Mouse (Mus musculus) spleen, postnatal 10 days (tissue): ENCODE results near the gene Slc4a5.
A peak's percentile ranks its signal among the peaks of the same experiment; 100 is the strongest.
"Not testable (repeated sequence)": the region's sequence is repeated elsewhere in the genome, so short reads cannot be mapped to it uniquely, and the experiment has no call there.

Experiments used
- DNase-seq, 2 experiments: peaks; one replicate each; pipeline ENCODE4 v3.0.0; 2021 to 2022; ENCODE audit warnings: low spot score in 2 of 2

Slc4a5 gene

DNA sequence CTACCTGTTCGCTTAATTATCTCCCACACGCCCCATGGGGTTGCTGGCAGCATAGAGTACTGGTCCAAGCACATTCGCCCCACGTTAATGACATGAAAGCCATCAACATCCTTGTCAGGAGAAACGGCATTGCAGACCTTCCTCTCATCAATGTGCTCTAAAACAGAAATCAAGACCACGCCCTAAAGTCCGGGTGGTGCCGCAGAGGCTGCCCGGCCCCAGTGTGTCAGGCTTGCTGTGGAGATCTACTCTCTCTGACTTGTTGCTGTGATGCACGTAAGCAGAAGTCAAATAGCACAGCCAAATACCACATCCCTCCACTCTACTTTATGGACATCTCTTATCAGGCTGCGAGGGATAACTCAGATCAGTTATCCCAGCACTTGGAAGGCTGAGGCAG, 91.6 kb downstream of the Slc4a5 start:
- DNase-seq = no peak

- DNase-seq = no peak
Observed at GRCm38 (mm10) chr6:83312021-83312420, 92.4 kb downstream of the Slc4a5 start.

DNA sequence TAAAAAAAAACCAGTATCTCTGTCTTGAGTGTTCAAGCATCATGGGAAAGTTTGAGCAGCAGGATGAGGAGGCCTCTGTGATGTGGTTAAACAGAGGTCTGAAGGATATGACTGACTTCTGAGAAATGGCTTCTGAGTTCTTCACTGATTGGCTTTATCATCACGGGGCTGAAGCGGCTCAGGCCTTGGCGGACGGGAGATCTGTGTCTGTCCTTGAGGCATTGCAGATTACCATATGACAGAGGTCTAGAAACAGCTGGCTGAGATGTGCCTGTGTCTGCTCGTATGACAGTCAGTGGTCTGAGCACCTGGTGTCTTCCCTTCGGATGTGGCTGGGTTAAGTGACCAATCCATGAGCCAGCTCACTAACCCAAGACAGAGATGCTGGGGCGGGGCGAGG, 92.9 kb downstream of the Slc4a5 start:
- DNase-seq = no peak

- DNase-seq = no peak
Observed at GRCm38 (mm10) chr6:83315293-83315692, 95.7 kb downstream of the Slc4a5 start.

DNA sequence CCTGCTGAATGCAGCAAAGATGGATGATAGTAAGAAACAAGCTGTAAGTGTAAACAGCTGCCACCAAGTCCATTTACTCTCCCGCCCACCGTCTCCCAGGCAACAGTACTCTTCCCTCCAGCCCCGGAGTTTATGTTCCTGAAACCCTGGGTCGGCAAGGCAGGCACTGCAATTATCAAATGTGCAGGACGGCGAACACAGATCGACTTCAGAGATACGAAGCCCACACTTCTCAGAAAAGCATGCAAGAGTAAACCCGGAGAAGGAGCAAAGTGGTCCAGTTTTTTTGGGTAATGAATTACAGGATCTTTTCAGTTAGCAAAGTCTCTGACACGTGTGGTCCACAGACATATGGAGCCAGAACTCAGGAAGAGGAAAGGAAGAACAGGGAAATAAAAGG, 96.4 kb downstream of the Slc4a5 start:
- DNase-seq = peak in 1 of 2 experiments; percentile 38

DNA sequence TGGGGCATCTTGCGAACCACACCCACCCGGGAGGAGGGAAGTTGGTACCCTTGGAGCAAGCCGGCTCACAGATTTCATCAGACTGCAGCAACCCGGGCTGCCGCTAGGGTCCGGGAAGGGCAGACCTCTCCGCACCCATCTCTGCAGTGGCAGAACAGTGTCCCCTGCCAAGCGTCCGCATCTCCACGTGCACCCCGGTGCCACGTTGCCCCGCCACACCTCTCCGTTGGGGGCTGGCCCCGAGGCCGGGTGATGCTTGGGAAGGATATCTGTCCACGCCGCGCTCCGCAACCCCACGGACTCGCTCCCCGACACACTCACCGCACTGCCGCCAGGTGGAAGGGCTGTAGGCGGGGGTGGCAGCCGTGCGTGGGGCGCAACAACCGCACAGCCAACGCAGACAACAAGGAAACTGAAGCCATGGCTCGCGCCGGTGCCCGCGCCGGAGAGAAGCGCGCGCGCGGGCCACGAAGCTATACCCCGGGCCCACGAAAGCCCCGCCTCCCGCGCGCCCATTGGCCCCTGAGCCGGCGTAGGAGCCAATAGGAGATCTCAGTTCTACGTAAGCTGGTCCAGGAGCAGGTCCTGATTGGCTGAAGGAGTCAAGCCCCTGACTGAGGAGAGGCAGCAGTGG, 97.6 kb downstream of the Slc4a5 start:
- peak; percentile 86 to 96 for DNase-seq

GRCm38 (mm10) chr6:83321927-83322326, 102.3 kb downstream of the Slc4a5 start:
- peak in 1 of 2 experiments; percentile 32 for DNase-seq

DNA sequence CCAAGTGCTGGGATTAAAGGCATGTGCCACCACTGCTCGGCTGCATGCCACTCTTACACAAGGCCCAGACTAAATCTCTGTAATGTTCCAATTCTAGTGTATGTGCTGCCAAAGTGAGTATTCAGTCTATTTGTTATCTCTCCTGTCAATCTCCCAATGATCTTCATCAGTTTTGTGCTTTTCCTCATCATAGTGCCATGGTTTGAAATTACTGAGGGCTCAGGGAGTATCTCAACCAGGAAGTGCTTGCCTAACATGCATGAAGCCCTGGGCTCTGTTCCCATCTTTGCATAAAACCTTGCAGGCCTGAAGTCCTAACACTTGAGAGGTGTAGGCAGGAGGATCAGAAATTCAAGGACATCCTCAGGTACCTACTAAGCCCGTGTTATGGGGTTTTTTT, 103.2 kb downstream of the Slc4a5 start:
- DNase-seq = no peak

DNA sequence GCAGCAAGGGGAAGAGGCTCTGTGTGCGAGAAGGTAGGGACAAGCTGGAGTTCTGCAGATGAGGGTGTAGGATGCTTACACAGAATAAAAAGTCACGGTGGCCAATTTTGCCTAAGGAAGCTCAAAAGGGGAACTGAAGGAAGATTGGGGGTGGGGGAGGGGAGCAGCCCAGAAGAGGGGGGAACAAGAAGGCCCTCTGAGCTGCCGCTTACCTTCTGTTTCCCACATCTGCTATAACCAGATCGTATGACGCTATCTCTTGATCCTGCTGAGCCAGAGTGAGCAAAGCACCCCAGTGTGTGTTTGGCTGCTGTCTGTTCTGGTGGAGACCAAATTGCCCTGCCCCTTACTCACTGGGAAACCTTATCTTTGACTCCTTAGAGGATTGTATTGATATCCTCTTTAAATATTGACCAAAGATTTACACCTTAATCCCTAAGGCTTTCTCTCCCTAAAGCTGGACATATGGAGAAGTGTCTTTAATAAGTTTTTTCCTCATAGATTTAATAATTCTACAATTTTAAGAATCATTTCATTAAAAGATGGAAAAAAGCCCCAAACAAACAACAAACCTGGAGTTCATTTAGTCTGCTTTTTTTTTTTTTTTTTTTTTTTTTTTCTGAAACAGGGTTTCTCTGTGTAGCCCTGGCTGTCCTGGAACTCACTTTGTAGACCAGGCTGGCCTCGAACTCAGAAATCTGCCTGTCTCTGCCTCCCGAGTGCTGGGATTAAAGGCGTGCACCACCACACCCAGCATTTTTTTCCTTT, 104.2 kb downstream of the Slc4a5 start:
- DNase-seq = no peak

DNA sequence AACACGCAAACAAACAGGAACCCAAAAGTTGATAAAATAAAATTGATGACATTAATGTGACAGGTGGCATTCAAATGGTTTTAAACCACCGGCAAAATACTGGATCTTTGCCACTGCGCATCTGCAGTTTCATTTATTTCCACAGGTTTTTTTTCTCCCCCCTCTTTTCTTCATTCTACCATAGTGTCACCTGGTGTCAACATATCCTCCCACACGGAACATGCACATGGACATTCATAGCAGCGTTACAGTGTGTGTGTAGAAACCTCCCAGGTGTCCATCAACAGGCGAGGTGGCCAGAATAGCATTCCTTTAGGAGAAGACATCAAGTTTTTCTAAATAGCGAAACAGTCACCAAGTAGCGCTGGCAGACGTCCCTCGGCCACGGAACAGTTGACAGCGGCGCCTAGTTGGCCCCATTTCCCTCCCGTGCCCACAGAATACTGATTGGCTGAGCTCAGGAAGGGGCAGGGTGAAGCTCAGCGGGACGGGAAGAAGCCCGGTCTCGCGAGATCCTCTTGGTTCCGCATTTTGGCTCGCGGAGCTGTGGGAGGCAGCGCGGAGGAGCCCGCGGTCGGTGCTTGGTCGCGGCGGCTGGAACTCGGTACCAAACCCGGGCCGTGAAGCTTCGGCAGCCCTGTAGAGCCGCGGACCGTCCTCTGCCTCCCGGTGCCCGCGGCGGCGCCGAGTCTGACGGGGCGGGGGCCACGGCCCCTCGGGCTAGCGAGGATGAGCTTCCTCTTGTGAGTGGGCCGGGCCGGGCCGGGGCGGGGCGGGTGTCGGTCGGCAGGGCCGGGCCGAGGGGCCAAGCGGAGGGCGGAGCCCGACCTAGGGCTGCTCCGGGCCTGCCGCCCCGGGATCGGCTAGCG, 106.1 kb downstream of the Slc4a5 start, which contains the start of the genes Mthfd2 and Mob1a:
Gene Mthfd2 (minus strand): TSS at position 384 of the 869 bp plus-strand sequence.
Gene Mob1a (plus strand): TSS at position 492 of the 869 bp plus-strand sequence.
- DNase-seq = peak; percentile 97

- DNase-seq = no peak
Observed at GRCm38 (mm10) chr6:83326394-83326736, 106.7 kb downstream of the Slc4a5 start.

DNA sequence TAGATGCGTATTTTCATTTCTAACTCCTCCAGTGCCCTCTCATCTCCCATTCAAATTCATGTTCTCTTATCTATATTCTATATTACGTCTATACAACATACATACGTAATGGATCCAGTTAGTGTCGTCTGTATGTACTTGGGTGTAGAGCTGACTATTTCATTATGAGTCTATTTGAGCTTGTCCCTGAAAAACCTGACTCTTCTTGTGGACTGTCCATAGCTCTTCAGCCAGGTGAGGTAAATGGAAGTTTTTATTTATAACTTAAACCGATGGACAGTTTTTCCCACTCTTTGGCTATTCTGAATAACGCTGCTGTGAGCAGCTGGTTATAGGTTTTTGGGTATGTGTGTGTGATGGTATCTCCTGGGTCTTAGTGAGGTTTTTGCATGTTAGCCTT, 107.1 kb downstream of the Slc4a5 start:
- no peak for DNase-seq

DNA sequence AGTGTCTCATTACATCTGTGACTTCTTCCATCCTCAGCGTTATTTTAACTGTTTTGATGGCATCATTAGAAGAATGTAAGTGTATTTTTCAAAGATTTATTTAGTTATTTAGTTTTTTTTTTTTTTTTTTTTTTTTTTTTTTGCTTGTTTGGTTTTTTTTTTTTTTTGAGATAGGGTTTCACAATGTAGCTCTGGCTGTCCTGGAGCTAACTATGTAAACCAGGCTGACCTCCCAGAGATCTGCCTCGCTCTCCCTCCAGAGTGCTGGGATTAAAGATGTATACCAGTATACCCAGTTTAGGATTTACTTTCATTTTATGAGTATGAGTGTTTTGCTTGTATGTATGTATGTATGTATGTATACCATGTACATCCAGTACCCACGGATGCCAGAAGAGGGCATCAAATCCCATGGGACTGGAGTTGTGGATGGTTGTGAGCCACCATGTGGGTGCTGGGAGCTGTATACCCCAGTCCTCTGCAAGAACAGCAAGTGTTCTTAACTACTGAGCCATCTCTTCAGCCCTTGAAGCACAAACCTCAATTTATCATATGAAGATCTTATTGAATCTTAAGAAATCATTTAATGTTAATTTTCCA, 108.1 kb downstream of the Slc4a5 start:
- DNase-seq = no peak

DNA sequence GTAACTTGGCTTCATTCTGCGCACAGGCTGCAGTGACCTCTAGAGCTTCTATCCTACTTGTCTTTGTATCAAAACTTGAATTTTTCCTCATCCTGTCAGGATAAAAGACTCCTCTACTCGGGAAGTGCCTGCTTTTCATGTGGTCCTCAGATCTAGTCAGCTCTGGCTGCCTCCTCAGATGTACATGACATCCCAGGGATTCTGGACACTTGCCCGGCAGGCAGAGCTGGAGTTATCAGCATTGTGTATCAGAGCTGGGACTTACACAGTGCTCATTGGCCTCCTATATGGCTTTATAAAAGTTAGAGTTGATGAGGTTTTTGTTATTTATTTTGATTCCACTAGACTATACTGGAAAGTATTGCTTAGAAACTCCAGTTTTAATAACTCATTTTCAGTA, 121.8 kb downstream of the Slc4a5 start:
- DNase-seq = no peak

DNA sequence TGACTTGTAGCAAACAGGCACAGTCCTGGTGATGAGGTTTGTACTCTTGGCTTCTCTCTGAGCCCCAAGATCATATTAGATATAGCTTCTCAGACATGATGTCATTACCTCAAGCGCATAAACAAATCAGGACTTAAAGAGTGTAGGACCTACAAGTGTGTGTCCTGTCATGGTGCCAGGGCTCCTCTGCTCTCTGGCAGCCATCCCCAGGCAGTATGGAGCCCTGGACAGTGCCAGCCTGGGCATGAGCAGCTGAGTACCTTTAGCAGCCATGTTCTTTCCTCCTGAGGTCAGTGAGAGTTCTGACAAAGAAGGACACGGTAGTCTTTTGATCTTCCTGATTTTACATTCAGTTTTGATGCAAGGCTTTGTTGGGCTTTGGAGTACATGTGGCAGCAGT, 123.3 kb downstream of the Slc4a5 start:
- DNase-seq = no peak

GRCm38 (mm10) chr6:83345285-83345684, 125.7 kb downstream of the Slc4a5 start:
- DNase-seq = not testable (repeated sequence)

- no peak for DNase-seq
Observed at GRCm38 (mm10) chr6:83347916-83348315, 128.3 kb downstream of the Slc4a5 start.

DNA sequence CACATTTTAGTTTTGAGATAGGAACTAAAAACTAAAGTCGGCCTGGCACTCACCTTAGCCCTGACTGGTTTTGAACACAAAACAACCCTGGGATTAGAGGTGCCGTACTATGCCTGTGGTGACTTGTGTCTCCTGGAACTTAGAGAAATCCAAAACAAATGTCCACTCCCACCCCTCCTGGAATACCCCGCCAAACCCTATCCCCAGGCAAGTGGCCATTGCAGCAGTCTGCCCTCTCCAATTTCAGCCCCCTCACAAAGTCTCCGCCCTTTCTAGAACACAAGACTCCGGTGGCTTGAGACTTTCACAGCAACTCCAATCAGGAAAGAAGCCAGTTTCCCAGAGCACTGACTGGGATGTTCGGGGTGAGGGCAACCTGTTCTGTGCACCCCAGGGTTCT, 129.2 kb downstream of the Slc4a5 start, which contains the start of gene Bola3:
Gene Bola3 (plus strand): TSS at position 275 of the 400 bp plus-strand sequence.
- no peak for DNase-seq

DNA sequence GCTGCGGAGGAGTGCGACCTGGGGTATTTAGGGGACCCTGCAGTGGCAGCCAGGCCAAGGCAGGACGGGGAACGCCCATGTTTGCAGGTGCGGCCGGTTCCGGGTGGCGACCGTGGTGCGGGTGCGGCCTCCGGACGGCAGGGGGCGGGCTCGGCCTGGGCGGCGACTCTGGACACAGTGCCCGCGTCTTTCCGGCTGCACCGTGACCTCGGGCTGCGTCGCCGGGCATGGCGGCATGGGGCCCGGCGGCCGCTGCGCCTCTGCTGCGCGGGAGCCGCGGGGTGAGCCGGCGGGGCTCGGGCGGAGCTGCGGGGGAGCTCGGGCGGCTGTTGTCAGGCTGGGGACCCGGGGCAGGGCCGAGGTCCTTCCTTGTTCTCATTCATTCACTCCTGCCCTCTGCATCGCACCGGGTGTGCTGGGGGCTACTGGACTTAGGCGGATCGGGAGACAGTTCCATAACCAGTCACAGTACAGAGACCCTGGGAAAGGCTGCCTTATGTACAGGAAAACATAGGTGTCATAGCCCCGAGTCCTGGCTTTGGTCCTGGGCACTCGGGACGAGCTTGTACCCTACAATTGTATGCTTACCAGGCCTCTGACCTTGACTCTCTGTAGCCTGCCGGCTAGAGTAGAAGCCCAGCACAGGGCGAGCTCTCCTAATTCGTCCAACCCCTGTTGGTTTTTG, 129.8 kb downstream of the Slc4a5 start:
- peak; percentile 98 to 100 for DNase-seq

DNA sequence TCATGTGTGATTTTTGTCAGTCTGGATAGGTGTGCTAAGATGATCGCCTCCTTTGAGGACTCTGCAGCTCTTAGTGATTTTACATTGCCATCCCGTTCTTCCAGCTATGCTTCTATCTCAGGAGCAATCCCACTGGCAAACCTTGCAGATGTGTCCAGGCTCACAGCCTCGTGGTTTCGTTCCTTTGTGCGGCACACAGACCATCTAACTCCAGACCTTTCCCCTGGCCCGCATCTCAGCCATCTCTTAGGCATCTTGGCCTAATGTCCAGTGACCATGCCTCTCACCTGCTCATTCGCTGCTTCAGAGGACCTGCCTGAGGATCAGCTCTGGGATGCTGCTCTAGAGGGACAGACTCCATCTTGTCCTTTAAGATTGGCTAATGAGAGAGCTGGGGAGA, 130.5 kb downstream of the Slc4a5 start:
- peak in 1 of 2 experiments; percentile 58 for DNase-seq

- DNase-seq = peak; percentile 49 to 69
Observed at GRCm38 (mm10) chr6:83350851-83351405, 131.3 kb downstream of the Slc4a5 start.
